Mouse (Mus musculus): Measurements from ENCODE around the gene Aqp1. TPM values are rescaled to one million over a fixed set of nuclear protein-coding genes. Genes with fewer than 3 reads are reported as not detected.

The Aqp1 gene
- total RNA-seq, 2 experiments from 2014 or later, result 0.49 to 5.4 TPM

- no peak for DNase-seq (ENCODE audit: low spot score in 2 of 2)
These were observed 19.9 kb downstream of the Aqp1 start for GRCm38 (mm10) chr6:55356017-55356703.

- DNase-seq (ENCODE audit: low spot score in 2 of 2), result no peak
These were observed 20.9 kb downstream of the Aqp1 start for GRCm38 (mm10) chr6:55356976-55357635.

- no peak for DNase-seq (ENCODE audit: low spot score in 2 of 2)
These were observed 21.4 kb downstream of the Aqp1 start for GRCm38 (mm10) chr6:55357636-55358031.

GRCm38 (mm10) chr6:55358731-55359143 is 22.5 kb downstream of the Aqp1 start:
- DNase-seq (ENCODE audit: low spot score in 2 of 2), result no peak

GRCm38 (mm10) chr6:55362663-55363062 is 26.4 kb downstream of the Aqp1 start:
- DNase-seq (ENCODE audit: low spot score in 2 of 2), result no peak

GRCm38 (mm10) chr6:55367126-55367525 is 30.9 kb downstream of the Aqp1 start:
- DNase-seq (ENCODE audit: low spot score in 2 of 2), result no peak

GRCm38 (mm10) chr6:55370831-55371230 is 34.6 kb downstream of the Aqp1 start:
- DNase-seq (ENCODE audit: low spot score in 2 of 2), result no peak

GRCm38 (mm10) chr6:55376076-55376475 is 39.8 kb downstream of the Aqp1 start, which contains the start of gene Ghrhr:
TSS of gene Ghrhr (plus strand) at chr6:55376295.
- no peak for DNase-seq (ENCODE audit: low spot score in 2 of 2)

- DNase-seq (ENCODE audit: low spot score in 2 of 2), result no peak
These were observed 40.3 kb downstream of the Aqp1 start for GRCm38 (mm10) chr6:55376511-55376910.

GRCm38 (mm10) chr6:55377461-55377860 is 41.2 kb downstream of the Aqp1 start:
- DNase-seq (ENCODE audit: low spot score in 2 of 2), result no peak

GRCm38 (mm10) chr6:55379641-55380335 is 43.6 kb downstream of the Aqp1 start:
- peak; percentile 74 to 81 for DNase-seq (ENCODE audit: low spot score in 2 of 2)

- DNase-seq (ENCODE audit: low spot score in 2 of 2), result peak in 1 of 2 experiments; percentile 10
These were observed 45.7 kb downstream of the Aqp1 start for GRCm38 (mm10) chr6:55381966-55382365.

GRCm38 (mm10) chr6:55383897-55384296 is 47.7 kb downstream of the Aqp1 start:
- peak; percentile 59 to 69 for DNase-seq (ENCODE audit: low spot score in 2 of 2)

GRCm38 (mm10) chr6:55384356-55384951 is 48.2 kb downstream of the Aqp1 start:
- DNase-seq (ENCODE audit: low spot score in 2 of 2), result peak in 1 of 2 experiments; percentile 9

GRCm38 (mm10) chr6:55388546-55389169 is 52.4 kb downstream of the Aqp1 start:
- DNase-seq (ENCODE audit: low spot score in 2 of 2), result peak in 1 of 2 experiments; percentile 25

- DNase-seq (ENCODE audit: low spot score in 2 of 2), result no peak
These were observed 53.1 kb downstream of the Aqp1 start for GRCm38 (mm10) chr6:55389321-55389720.

GRCm38 (mm10) chr6:55391814-55392213 is 55.6 kb downstream of the Aqp1 start:
- no peak for DNase-seq (ENCODE audit: low spot score in 2 of 2)

- DNase-seq (ENCODE audit: low spot score in 2 of 2), result peak; percentile 84 to 87
These were observed 56.2 kb downstream of the Aqp1 start for GRCm38 (mm10) chr6:55392453-55392852.

- DNase-seq (ENCODE audit: low spot score in 2 of 2), result peak; percentile 72 to 76
These were observed 58.6 kb downstream of the Aqp1 start for GRCm38 (mm10) chr6:55394854-55395253.

- DNase-seq (ENCODE audit: low spot score in 2 of 2), result peak; percentile 47 to 57
These were observed 59.9 kb downstream of the Aqp1 start for GRCm38 (mm10) chr6:55396176-55396575.

- DNase-seq (ENCODE audit: low spot score in 2 of 2), result peak; percentile 71 to 76
These were observed 60.4 kb downstream of the Aqp1 start for GRCm38 (mm10) chr6:55396622-55397041.
